Comparison of ENCODE assay signal across 8 mouse cellular contexts in genomic region chr5:142881936-142882335, GRCm38 (mm10). TPM values are rescaled to one million over a fixed set of nuclear protein-coding genes. Genes with fewer than 3 reads are reported as not detected.
DNase-seq lines count a peak whose midpoint lies in the region; ATAC-seq and TF ChIP-seq lines count a peak whose summit lies in the region.

No protein-coding gene starts in this region.

- H3K36me3 ChIP-seq in heart, embryonic 12.5 days = peaks cover 50% of the 10 kb centered on the region
- peaks cover 88% of the 10 kb centered on the region for H3K36me3 ChIP-seq in E14TG2a.4 (ENCODE audit: insufficient read depth, low read length)
- H3K36me3 ChIP-seq in forebrain, embryonic 14.5 days (ENCODE audit: control insufficient read depth, insufficient read depth, low read length) = peaks cover 48% of the 10 kb centered on the region

- peak overlapping the region; percentile 52; the same call in 1 of the 2 replicates for H3K9ac ChIP-seq in heart, embryonic 12.5 days
- H3K9ac ChIP-seq in forebrain, embryonic 14.5 days (ENCODE audit: low read length) = no peak overlapping the region; the same call in 1 of the 2 replicates

- no peak overlapping the region for H3K27ac ChIP-seq in heart, embryonic 12.5 days (ENCODE audit: poor library complexity, severe bottlenecking)
- peak overlapping the region; percentile 40; the same call in 1 of the 2 replicates for H3K27ac ChIP-seq in forebrain, embryonic 14.5 days (ENCODE audit: low read depth, low read length)

- no peak for ATAC-seq in heart, embryonic 12.5 days (ENCODE audit: insufficient number of reproducible peaks, low FRiP score)
- no peak for ATAC-seq in forebrain, embryonic 14.5 days

- no peak for TF ChIP-seq CTCF in E14TG2a.4 (conservative IDR thresholded peaks at IDR 0.05; ENCODE audit: low read length)

- intact Hi-C loops in left cerebral cortex, postnatal 36 days (cut with DNase I) = no loop called here

- WGBS in heart, embryonic 12.5 days = 67% methylated on average over 8 of the region's 8 CpGs
- 90% methylated on average over 8 of the region's 8 CpGs for WGBS in forebrain, embryonic 14.5 days

- DNase-seq in heart, postnatal 4 days = no peak
- no peak for DNase-seq in forebrain, embryonic 14.5 days (ENCODE audit: low spot score)
- DNase-seq in kidney, postnatal 10 days = peak; percentile 65
- DNase-seq in left cerebral cortex, postnatal 36 days (ENCODE audit: low spot score in 2 of 2) = no peak
- DNase-seq in spleen, adult 12 weeks (ENCODE audit: low spot score) = no peak
- DNase-seq in layer of hippocampus, adult 9-10 months (ENCODE audit: low spot score) = no peak

- H3K27me3 ChIP-seq in heart, embryonic 12.5 days (replicated peaks) = no peaks in the 10 kb centered on the region
- H3K27me3 ChIP-seq in E14TG2a.4 (ENCODE audit: insufficient read depth, low read length) = no peaks in the 10 kb centered on the region
- no peaks in the 10 kb centered on the region for H3K27me3 ChIP-seq in forebrain, embryonic 14.5 days (replicated peaks; ENCODE audit: control insufficient read depth, insufficient read depth, low read length)

- H3K4me3 ChIP-seq in heart, embryonic 12.5 days = no peak overlapping the region
- 0 out of 2 replicates have a peak overlapping the region, but pooled peaks have one; percentile 13 for H3K4me3 ChIP-seq in E14TG2a.4 (replicated peaks; ENCODE audit: low read length)
- H3K4me3 ChIP-seq in forebrain, embryonic 14.5 days (ENCODE audit: low read depth, low read length) = no peak overlapping the region

- H3K4me1 ChIP-seq in heart, embryonic 12.5 days (replicated peaks) = peaks cover 32% of the 10 kb centered on the region
- peaks cover 88% of the 10 kb centered on the region for H3K4me1 ChIP-seq in E14TG2a.4 (replicated peaks; ENCODE audit: low read depth, low read length)
- H3K4me1 ChIP-seq in forebrain, embryonic 14.5 days (ENCODE audit: control insufficient read depth, insufficient read depth, low read length) = peaks cover 9% of the 10 kb centered on the region

- no peak overlapping the region for H3K4me2 ChIP-seq in heart, embryonic 12.5 days
- no peak overlapping the region for H3K4me2 ChIP-seq in forebrain, embryonic 14.5 days (ENCODE audit: low read length)

- H3K9me3 ChIP-seq in heart, embryonic 12.5 days (replicated peaks) = no peaks in the 10 kb centered on the region
- no peaks in the 10 kb centered on the region for H3K9me3 ChIP-seq in E14TG2a.4 (ENCODE audit: low read length)
- H3K9me3 ChIP-seq in forebrain, embryonic 14.5 days (replicated peaks; ENCODE audit: control insufficient read depth, low read length) = no peaks in the 10 kb centered on the region

RNA-seq across cellular contexts. Expression of gene Fbxl18, which starts 13.3 kb away (rescaled TPM):
- 11.5 and 12.9 TPM in 2 replicates for polyA plus RNA-seq in heart, embryonic 12.5 days (2016; fragmentation: Nextera tagmentation; extraction: Ambion mirVana)
- total RNA-seq in heart, postnatal 4 days (2021) = 1 to 10 TPM; 9.4 to 9.5 TPM
- 14.5 and 20.8 TPM in 2 replicates for polyA plus RNA-seq in forebrain, embryonic 14.5 days (2014; fragmentation: Nextera tagmentation; extraction: Ambion mirVana)
- total RNA-seq in left cerebral cortex, postnatal 36 days (2021) = 10 to 100 TPM; 30.4 to 34.1 TPM

RNA-seq across cellular contexts. Expression of gene Actb, which starts 24.6 kb away (rescaled TPM):
- 6,292 and 6,382 TPM in 2 replicates for polyA plus RNA-seq in heart, embryonic 12.5 days (2016; fragmentation: Nextera tagmentation; extraction: Ambion mirVana)
- total RNA-seq in heart, postnatal 4 days (2021) = 1,000 to 10,000 TPM; 2,345 to 2,495 TPM
- 18,122 and 18,216 TPM in 2 replicates for polyA plus RNA-seq in forebrain, embryonic 14.5 days (2014; fragmentation: Nextera tagmentation; extraction: Ambion mirVana)
- 1,000 to 10,000 TPM; 2,229 to 2,541 TPM for total RNA-seq in left cerebral cortex, postnatal 36 days (2021)
